Mouse (Mus musculus) limb, embryonic 13.5 days (tissue): ENCODE results near the gene Sp6. TPM values are rescaled to one million over a fixed set of nuclear protein-coding genes. Genes with fewer than 3 reads are reported as not detected.

Experiments
- ATAC-seq: fragments of 200-750 bp; cut with Nextera tagmentation; 2 replicates; pipeline ENCODE4 v1.8.0; 2017; ENCODE audit warnings: low read depth, moderate number of reproducible peaks, moderate TSS enrichment; ENCODE audit not compliant: low FRiP score
- H3K27ac ChIP-seq: fragments of 300-500 bp; sonication (generic); 2 replicates; pipeline ENCODE4 v1.5.1; 2015; ENCODE audit warnings: inconsistent platforms, mild to moderate bottlenecking, moderate library complexity
- H3K27me3 ChIP-seq: fragments of 300-500 bp; sonication (generic); 2 replicates; pipeline ENCODE4 v1.6.1; 2015; ENCODE audit warnings: mild to moderate bottlenecking, inconsistent platforms
- H3K36me3 ChIP-seq: fragments of 300-500 bp; sonication (generic); 2 replicates; pipeline ENCODE4 v1.6.1; 2015; ENCODE audit warnings: inconsistent platforms, mild to moderate bottlenecking, moderate library complexity
- H3K4me1 ChIP-seq: fragments of 300-500 bp; sonication (generic); 2 replicates; pipeline ENCODE4 v1.6.1; 2015; ENCODE audit warnings: inconsistent platforms
- H3K4me2 ChIP-seq: fragments of 300-500 bp; sonication (generic); replicated peaks from 2 replicates; pipeline ENCODE4 v1.6.1; 2015; ENCODE audit warnings: inconsistent platforms, mild to moderate bottlenecking, moderate library complexity
- H3K4me3 ChIP-seq: fragments of 300-500 bp; sonication (generic); 2 replicates; pipeline ENCODE4 v1.5.1; 2015; ENCODE audit warnings: moderate library complexity, mild to moderate bottlenecking, inconsistent platforms
- H3K9ac ChIP-seq: fragments of 300-500 bp; sonication (generic); 2 replicates; pipeline ENCODE4 v1.6.1; 2015; ENCODE audit warnings: mild to moderate bottlenecking, inconsistent platforms
- H3K9me3 ChIP-seq: fragments of 300-500 bp; sonication (generic); 2 replicates; pipeline ENCODE4 v1.6.1; 2016; ENCODE audit warnings: inconsistent platforms
- WGBS: fragments of 180-500 bp; shearing (Covaris S2); methylation state at CpG from one replicate; pipeline ENCODE4 v1.1.7; 2015; 5-methylcytosine and 5-hydroxymethylcytosine counted together
- polyA plus RNA-seq: library from polyadenylated mRNA; unstranded; fragments of >200 nt; fragmentation: Nextera tagmentation; extraction: Ambion mirVana; gene quantifications from 2 replicates; pipeline ENCODE4 v1.2.1, GENCODE M21; 2015

Sp6 gene
- polyA plus RNA-seq, 1 experiment from 2014 or later: 4.3 TPM

DNA sequence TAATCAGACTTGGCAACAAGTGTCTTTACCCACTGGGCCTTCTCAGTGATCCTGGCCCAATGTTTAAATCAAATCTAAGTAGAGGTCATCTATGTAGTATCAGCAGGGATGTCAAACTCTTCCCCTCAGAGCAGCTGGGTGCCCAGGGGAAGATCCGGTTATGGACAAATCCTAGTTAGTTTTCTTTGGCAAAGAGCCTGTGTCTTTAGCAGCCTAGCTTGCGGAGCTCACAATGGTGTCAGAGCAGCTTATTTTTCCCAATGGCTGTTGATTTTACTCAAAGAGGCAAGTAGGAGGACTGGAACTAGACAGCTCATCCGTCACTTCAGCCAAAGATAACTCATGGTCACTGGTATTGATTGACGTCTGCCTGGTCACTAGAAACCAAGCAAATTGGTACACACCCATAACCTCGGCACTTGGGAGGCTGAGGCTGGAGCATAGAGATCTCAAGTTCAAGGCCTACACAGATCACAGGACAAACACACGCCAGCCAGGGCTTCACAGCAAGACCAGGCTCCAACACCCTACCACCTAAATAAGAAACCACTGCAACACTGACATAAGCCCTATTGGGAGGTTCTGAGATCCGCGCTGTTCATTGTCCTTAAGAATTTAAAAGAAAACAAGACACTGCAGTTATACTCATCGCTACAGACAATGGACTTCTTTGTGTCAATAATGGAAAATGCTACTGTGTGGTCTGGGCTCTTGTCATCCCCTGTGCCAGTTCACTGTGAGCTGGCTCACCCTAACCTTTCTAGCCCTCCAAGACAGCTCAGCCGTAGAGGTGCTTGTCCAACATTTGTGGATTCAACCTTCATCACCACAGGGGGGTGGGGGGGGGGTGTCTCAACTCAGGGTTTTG, 37.4 kb upstream of the Sp6 start:
- peak overlapping the region; percentile 92; the same call in 1 of the 2 replicates for H3K27ac ChIP-seq

DNA sequence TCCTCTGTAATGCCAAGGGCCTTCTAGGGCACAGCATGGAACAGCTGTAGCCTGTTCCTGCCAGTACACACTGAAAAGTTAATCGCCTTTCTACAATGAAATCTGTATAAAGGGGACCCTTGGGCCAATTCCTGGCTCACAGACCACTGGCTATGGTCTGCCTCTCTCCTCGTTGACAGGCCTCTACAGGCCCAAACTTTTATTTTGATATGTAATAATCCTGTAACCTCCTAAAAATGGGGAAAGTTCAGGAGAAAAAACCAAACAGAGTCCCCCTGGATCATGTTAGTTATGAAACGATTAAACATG, 36.9 kb upstream of the Sp6 start:
- WGBS: 47% methylated on average over 3 of the region's 3 CpGs
- Histone ChIP-seq H3K27me3 (0 out of 2 replicates have a peak, but pooled peaks cover 3% of the 10 kb centered on the region), H3K9ac (peak overlapping the region; percentile 95), H3K9me3 (no peaks in the 10 kb centered on the region), H3K4me3 (peak overlapping the region; percentile 81), H3K36me3 (no peaks in the 10 kb centered on the region), H3K4me1 (peaks cover 26% of the 10 kb centered on the region), H3K4me2 (peak overlapping the region; percentile 71), H3K27ac (peak overlapping the region; percentile 92)
- no peak for ATAC-seq

More for the DNA sequence above, 37.4 kb upstream of the Sp6 start:
- H3K9me3 ChIP-seq: no peaks in the 10 kb centered on the region
- peak overlapping the region; percentile 71 for H3K4me2 ChIP-seq
- H3K36me3 ChIP-seq: no peaks in the 10 kb centered on the region
- peak overlapping the region; percentile 95 for H3K9ac ChIP-seq
- peak overlapping the region; percentile 81 for H3K4me3 ChIP-seq
- peaks cover 29% of the 10 kb centered on the region for H3K4me1 ChIP-seq
- H3K27me3 ChIP-seq: no peaks in the 10 kb centered on the region
- ATAC-seq: no peak
- 86% methylated on average over 10 of the region's 10 CpGs for WGBS

DNA sequence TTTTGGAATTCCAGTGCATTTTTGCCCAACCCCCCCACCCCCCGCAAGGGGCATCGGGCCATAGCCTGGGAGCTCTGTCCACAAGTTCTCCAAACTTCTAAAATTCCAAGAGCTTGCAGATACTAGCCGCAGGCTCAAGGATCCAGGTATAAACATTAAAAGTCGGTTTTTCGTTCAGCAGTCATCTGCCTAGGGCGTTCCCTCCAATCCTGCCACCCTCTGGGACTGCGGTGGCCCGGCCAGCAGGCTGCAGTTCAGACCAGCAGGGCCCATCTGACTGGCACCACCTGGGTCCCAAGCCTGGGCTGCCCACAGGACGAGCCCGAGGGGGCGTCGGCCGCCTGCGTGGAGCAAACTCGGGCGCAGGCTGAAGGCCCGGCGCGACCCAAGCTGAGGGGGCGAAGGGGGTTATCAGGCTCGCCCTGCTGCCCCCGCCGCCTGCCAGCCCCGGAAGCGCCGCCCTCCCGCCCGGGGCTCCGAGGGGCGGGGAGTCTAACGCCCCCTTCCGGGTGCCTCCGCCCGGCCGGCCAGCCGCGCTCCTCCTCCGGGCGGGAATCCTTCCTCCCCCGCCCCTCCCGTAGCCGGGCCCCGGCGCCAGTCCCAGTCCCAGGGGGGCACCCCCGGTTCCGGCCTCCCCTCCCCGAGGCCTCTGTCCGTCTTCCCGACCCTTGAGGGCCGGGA, 36.1 kb upstream of the Sp6 start:
- peaks cover 24% of the 10 kb centered on the region for H3K4me1 ChIP-seq
- WGBS: under 1% methylated on average over 40 of the region's 50 CpGs
- ATAC-seq: peak; percentile 71
- peak overlapping the region; percentile 81 for H3K4me3 ChIP-seq
- H3K27ac ChIP-seq: peak overlapping the region; percentile 92
- H3K9ac ChIP-seq: peak overlapping the region; percentile 95
- 0 out of 2 replicates have a peak, but pooled peaks cover 4% of the 10 kb centered on the region for H3K27me3 ChIP-seq
- H3K4me2 ChIP-seq: peak overlapping the region; percentile 71
- no peaks in the 10 kb centered on the region for H3K36me3 ChIP-seq
- no peaks in the 10 kb centered on the region for H3K9me3 ChIP-seq

DNA sequence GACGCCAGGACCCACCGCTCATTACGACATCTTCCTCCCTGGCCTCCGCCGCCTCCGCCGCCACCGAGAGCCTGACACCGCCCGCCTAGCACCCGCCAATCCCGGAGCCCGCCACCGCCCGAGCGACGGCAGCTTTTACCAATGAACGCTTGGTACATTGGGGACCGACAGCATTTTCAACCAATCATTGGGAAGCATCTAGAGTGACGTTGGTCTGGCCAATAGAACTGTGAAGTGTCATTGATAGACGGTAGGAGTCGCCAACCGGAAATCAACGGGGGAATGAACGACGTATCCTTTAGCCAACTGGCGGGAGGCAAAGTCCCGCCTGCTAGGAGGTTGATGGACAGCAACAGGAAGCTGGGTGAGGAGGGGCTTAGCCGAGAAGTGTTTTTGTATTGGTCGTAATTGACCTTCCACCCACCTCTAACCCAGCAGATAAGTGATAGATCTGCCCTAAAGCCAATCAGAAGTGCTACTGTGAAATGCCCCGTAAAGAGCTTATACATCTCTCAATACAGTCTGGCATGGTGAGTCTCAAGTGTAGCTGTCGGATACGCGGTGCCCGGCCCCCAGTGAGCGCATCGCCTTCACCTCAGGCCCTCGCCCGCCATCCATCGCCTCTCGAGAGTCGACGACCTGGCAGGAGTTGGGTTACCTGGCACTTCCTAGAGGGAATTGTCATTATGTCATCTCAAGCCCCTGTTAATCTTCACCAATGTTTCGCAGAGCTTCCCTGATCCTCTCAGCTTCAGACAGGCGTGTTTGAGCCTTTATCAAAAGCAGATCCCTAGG, 35.4 kb upstream of the Sp6 start:
- ATAC-seq: peak; percentile 98
- WGBS: under 1% methylated on average over 45 of the region's 45 CpGs

DNA sequence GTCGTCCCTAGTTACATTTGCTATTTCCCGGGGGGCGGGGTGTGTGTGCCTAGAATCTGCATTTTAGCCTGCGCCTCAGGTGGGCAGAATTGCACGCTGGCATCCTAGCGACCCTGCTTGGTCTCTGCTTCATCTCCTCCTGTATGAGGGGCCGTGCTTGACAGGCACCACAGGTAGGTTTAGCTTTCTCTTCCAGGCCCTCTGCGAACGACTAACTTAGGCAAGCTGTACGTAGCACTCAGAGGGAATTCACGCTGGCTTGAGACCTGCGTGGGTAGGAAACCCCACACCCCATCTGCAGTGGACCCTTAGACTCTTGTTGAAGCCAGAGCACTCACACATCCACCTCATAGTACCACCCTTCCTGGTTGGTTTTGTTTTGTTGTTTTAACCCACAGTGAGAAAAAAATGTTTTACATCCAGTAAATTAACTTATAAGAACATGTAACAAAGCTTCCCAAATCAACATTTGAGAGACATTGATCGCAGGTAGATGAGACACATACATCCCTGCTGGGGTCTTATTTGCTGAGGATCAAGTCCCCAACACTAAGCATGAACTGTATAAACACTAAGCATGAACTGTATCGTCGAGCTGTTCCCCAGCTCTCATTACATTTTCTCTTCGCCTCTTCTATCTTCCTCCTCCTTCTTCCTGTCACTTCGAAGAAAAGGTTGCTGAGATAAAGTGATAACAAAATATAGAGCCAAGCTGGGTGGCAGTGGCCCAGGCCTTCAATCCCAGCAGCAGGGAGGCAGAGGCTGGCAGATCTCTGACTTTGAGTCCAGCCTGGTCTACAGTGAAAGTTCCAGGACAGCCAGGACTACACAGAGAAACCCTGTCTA, 34.6 kb upstream of the Sp6 start:
- H3K27me3 ChIP-seq: 0 out of 2 replicates have a peak, but pooled peaks cover 9% of the 10 kb centered on the region
- H3K27ac ChIP-seq: peak overlapping the region; percentile 79
- no peaks in the 10 kb centered on the region for H3K9me3 ChIP-seq
- peak overlapping the region; percentile 76 for H3K9ac ChIP-seq
- H3K4me2 ChIP-seq: peak overlapping the region; percentile 95
- peak overlapping the region; percentile 61 for H3K4me3 ChIP-seq
- 31% methylated on average over 17 of the region's 17 CpGs for WGBS
- peaks cover 27% of the 10 kb centered on the region for H3K4me1 ChIP-seq
- ATAC-seq: no peak
- H3K36me3 ChIP-seq: no peaks in the 10 kb centered on the region

More for the DNA sequence above, 35.4 kb upstream of the Sp6 start:
- Histone ChIP-seq H3K27me3 (0 out of 2 replicates have a peak, but pooled peaks cover 4% of the 10 kb centered on the region), H3K9ac (peak overlapping the region; percentile 95), H3K4me1 (peaks cover 27% of the 10 kb centered on the region), H3K4me3 (peak overlapping the region; percentile 81), H3K4me2 (peak overlapping the region; percentile 95), H3K9me3 (no peaks in the 10 kb centered on the region), H3K27ac (peak overlapping the region; percentile 92), H3K36me3 (no peaks in the 10 kb centered on the region)

DNA sequence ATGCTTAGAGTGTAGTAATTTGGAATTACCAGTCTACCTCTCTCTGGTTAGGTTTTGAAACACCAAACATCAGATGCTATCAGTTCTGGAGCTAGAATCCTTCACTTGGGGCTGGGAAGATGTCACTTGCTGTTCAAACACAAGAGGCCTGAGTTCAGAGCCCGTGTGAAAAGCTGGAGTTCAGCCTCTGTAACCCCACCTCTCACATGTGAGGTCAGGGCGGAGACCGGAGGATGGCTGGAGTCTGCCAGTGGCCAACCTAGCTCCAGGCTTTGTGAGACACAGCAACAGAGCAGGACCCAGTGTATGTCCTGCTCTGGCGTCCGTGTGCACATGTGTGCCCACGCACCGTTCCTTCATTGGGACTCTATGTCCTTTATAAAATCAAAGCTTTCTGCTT, 33.9 kb upstream of the Sp6 start:
- Histone ChIP-seq H3K4me3 (no peak overlapping the region), H3K4me2 (no peak overlapping the region), H3K9ac (no peak overlapping the region), H3K9me3 (no peaks in the 10 kb centered on the region), H3K4me1 (peaks cover 27% of the 10 kb centered on the region), H3K36me3 (no peaks in the 10 kb centered on the region), H3K27ac (no peak overlapping the region), H3K27me3 (0 out of 2 replicates have a peak, but pooled peaks cover 9% of the 10 kb centered on the region)
- 81% methylated on average over 7 of the region's 7 CpGs for WGBS
- ATAC-seq: no peak

DNA sequence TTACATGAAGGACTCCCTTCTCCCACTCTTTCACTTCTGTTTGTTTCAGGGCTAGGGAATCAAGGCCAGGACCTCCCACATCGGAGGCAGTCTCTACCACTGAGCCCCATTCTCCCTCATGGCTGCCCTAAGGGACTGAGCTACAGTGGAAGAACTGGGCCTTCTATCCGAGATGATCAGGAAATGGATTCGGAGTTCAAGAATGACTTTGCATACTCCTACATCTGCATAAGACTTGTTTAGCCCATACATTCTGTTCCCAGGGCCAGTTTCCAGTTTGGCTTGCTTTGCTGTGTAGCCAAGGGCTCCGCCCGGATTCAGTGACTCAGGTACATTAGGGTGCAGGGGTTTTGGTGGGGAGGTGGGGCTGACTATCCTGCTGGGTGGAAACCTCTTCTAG, 33.2 kb upstream of the Sp6 start:
- H3K9ac ChIP-seq: no peak overlapping the region
- peaks cover 32% of the 10 kb centered on the region for H3K4me1 ChIP-seq
- 77% methylated on average over 5 of the region's 5 CpGs for WGBS

DNA sequence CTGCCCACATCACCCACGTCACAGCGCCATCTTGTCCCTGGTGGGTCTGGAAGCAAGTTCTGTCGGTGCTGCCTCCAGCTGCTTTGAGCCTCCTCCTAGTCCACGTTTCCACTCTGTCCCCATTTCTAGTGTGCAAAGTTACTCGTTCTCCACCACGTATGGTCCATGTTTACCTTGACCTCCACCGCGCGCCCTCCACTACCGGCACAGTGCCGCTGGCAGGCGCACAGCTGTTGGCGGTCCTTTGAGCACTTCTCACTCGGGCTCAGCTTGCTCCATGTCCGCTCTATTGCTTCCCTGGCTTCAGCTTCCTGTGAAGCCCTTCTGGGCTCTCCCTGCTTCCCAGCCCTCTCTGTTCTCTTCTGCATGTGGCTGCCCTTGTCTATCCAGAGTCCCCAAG, 31.7 kb upstream of the Sp6 start:
- WGBS: 78% methylated on average over 15 of the region's 15 CpGs
- 0 out of 2 replicates have a peak overlapping the region, but pooled peaks have one; percentile 1 for H3K9ac ChIP-seq
- no peaks in the 10 kb centered on the region for H3K9me3 ChIP-seq
- H3K4me3 ChIP-seq: no peak overlapping the region
- no peak overlapping the region for H3K27ac ChIP-seq
- ATAC-seq: no peak
- no peaks in the 10 kb centered on the region for H3K36me3 ChIP-seq
- H3K4me2 ChIP-seq: no peak overlapping the region
- peaks cover 33% of the 10 kb centered on the region for H3K4me1 ChIP-seq
- H3K27me3 ChIP-seq: peaks cover 21% of the 10 kb centered on the region; the same call in 1 of the 2 replicates

More for the DNA sequence above, 33.2 kb upstream of the Sp6 start:
- H3K27me3 ChIP-seq: peaks cover 15% of the 10 kb centered on the region; the same call in 1 of the 2 replicates
- H3K36me3 ChIP-seq: no peaks in the 10 kb centered on the region
- H3K4me2 ChIP-seq: no peak overlapping the region
- H3K27ac ChIP-seq: no peak overlapping the region
- no peak for ATAC-seq
- H3K4me3 ChIP-seq: no peak overlapping the region
- no peaks in the 10 kb centered on the region for H3K9me3 ChIP-seq

DNA sequence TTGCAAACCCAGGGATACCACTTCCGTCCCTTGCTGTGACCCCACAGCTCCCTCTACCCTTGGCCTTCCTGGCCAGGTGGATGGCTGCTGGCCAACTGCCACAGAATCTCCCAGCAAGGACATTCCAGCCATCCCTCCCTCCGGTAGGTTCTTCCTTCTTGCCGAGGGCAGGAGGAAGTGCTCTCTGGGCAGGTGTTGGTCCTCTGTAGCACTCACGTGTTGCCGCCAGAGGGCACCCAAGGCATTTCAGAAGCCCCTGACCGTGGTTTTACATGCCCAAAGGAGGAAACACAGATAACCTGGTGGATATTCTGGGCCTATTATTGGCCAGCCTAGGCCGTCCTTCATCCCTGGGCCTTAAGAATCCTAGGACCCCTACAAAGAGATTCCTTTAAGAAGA, 30.8 kb upstream of the Sp6 start:
- ATAC-seq: no peak
- H3K9ac ChIP-seq: no peak overlapping the region

DNA sequence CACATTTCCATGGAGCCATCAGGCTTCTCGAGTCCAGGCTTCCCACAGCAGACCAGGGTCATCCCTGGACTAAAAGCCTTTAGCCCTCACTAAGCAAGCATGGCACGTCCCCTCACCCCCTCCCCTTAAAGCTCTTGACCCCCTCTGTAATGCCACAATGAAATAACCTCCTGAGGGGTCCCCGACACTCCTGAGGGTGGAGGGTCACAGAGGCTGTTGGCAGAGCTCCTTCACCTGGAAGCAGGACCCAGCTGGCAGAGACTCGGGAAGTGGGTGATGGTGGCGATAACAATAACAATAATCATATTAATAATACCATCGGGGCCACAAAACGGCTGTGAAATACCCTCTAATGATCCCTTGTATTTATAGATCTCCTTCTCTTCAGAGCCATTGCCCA, 30.3 kb upstream of the Sp6 start, which contains the start of gene Sp2:
Gene Sp2 (minus strand): TSS at position 101 of the 400 bp plus-strand sequence.
- H3K4me2 ChIP-seq: peak within 1 kb of the TSS; percentile 29; the same call in 1 of the 2 replicates
- H3K9ac ChIP-seq: 0 out of 2 replicates have a peak within 1 kb of the TSS, but pooled peaks have one; percentile 1
- no peak within 1 kb of the TSS for H3K4me3 ChIP-seq

More for the DNA sequence above, 30.8 kb upstream of the Sp6 start:
- no peaks in the 10 kb centered on the region for H3K36me3 ChIP-seq
- no peaks in the 10 kb centered on the region for H3K9me3 ChIP-seq
- H3K4me1 ChIP-seq: peaks cover 40% of the 10 kb centered on the region
- peak overlapping the region; percentile 29; the same call in 1 of the 2 replicates for H3K4me2 ChIP-seq
- no peak overlapping the region for H3K27ac ChIP-seq
- no peak overlapping the region for H3K4me3 ChIP-seq
- peaks cover 21% of the 10 kb centered on the region for H3K27me3 ChIP-seq
- under 1% methylated on average over 7 of the region's 7 CpGs for WGBS

DNA sequence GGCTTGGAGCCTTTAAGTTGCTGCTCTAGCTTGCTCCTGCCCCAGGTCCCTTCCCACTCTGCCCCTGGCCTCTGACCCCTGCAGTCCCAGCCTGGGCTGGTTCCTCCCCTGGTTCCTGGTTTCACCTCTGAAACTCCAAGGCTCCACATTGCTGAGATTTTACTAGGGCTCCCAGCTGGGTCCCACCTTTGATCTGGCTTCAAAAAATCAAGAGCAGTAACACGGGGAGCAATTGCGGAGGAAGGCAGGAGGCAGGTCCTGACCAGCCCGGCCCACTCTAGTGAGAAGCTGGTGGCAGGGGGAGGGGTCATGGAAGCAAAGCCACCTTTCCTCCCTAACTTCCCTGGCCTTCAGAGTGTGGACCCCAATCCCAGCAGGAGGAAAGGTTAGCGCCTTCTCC, 28.3 kb upstream of the Sp6 start:
- no peak for ATAC-seq
- 2% methylated on average over 4 of the region's 4 CpGs for WGBS
- Histone ChIP-seq H3K36me3 (no peaks in the 10 kb centered on the region), H3K9me3 (no peaks in the 10 kb centered on the region), H3K4me3 (no peak overlapping the region), H3K27ac (no peak overlapping the region), H3K9ac (no peak overlapping the region), H3K4me2 (no peak overlapping the region), H3K4me1 (peaks cover 43% of the 10 kb centered on the region), H3K27me3 (peaks cover 33% of the 10 kb centered on the region)

More for the DNA sequence above, 30.3 kb upstream of the Sp6 start, which contains the start of gene Sp2:
- Histone ChIP-seq H3K36me3 (no peaks in the 10 kb centered on the region), H3K27ac (no peak within 1 kb of the TSS), H3K4me1 (peaks cover 45% of the 10 kb centered on the region), H3K9me3 (no peaks in the 10 kb centered on the region), H3K27me3 (peaks cover 21% of the 10 kb centered on the region)
- ATAC-seq: no peak
- 58% methylated on average over 7 of the region's 7 CpGs for WGBS
